Comparison of ENCODE assay signal across 8 mouse cellular contexts in the genomic region with DNA sequence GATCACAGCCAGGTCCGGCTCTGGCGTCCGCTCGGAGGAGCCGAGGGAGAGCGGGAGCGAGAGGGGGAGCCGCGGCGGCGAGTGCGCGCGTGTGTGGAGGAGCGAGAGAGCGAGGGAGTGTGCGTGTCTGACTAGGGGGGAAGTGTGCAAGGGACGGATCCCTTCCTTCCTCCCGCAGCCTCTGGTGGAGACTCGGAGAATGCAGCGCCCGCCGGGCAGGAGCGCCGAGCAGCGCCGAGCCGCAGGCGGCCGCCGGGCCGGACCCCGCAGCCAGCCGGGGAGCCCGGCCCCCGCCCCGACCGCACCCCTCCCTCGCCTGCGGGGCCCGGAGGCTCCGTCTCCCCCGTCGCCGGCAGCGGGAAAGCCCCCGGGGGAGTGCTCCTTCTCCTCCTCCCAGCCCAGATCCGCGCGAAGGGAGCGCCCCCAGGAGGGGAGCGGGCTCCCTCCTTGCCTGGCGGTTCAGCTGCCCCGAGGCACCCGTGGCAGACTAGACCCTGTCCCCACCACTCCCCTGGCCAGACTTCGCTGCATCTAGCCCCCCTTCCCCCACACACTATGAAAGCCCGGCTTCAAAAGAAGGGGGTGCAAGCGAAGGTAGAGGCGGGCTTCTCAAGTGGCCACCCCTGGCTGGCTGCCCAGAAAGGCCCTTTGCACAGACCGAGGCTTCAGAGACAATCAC. TPM values are rescaled to one million over a fixed set of nuclear protein-coding genes. Genes with fewer than 3 reads are reported as not detected.
A peak's percentile ranks its signal among the peaks of the same experiment; 100 is the strongest.
DNase-seq lines count a peak whose midpoint lies in the region; TF ChIP-seq lines count a peak whose summit lies in the region.

A gene (minus strand): TSS at position 241 of the 679 bp plus-strand sequence.

- TF ChIP-seq EP300 in heart, adult 2 months (IDR thresholded peaks at IDR 0.05; ENCODE audit: insufficient read depth, low read depth, low read length): no peak

- peaks cover 47% of the 10 kb centered on the region for H3K4me1 ChIP-seq in embryonic facial prominence, embryonic 10.5 days
- H3K4me1 ChIP-seq in heart, adult 2 months (ENCODE audit: control insufficient read depth, insufficient read depth, low read length): no peaks in the 10 kb centered on the region
- peaks cover 42% of the 10 kb centered on the region for H3K4me1 ChIP-seq in limb, embryonic 10.5 days

- peak within 1 kb of the TSS; percentile 76 for H3K27ac ChIP-seq in embryonic facial prominence, embryonic 10.5 days (replicated peaks)
- H3K27ac ChIP-seq in heart, adult 2 months: no peak within 1 kb of the TSS
- peak within 1 kb of the TSS; percentile 78 for H3K27ac ChIP-seq in limb, embryonic 10.5 days

- WGBS in embryonic facial prominence, embryonic 10.5 days: under 1% methylated on average over 55 of the region's 60 CpGs
- under 1% methylated on average over 38 of the region's 60 CpGs for WGBS in heart, adult 2 months
- under 1% methylated on average over 58 of the region's 60 CpGs for WGBS in limb, embryonic 10.5 days

- H3K9ac ChIP-seq in heart, adult 2 months (ENCODE audit: low read depth, low read length): peak within 1 kb of the TSS; percentile 28

- H3K27me3 ChIP-seq in embryonic facial prominence, embryonic 10.5 days (replicated peaks; ENCODE audit: low read depth, poor library complexity, severe bottlenecking): peaks cover 100% of the 10 kb centered on the region
- peaks cover 10% of the 10 kb centered on the region for H3K27me3 ChIP-seq in heart, adult 2 months (ENCODE audit: control insufficient read depth, insufficient read depth, low read length)
- peaks cover 100% of the 10 kb centered on the region for H3K27me3 ChIP-seq in limb, embryonic 10.5 days (ENCODE audit: low read depth, poor library complexity, severe bottlenecking)

- no peaks in the 10 kb centered on the region for H3K9me3 ChIP-seq in embryonic facial prominence, embryonic 10.5 days
- H3K9me3 ChIP-seq in limb, embryonic 10.5 days (replicated peaks): no peaks in the 10 kb centered on the region

- TF ChIP-seq POLR2A in heart, adult 2 months (IDR thresholded peaks at IDR 0.05; ENCODE audit: insufficient read depth, low read depth, low read length): no peak

- peak within 1 kb of the TSS; percentile 67 for H3K4me3 ChIP-seq in embryonic facial prominence, embryonic 10.5 days
- H3K4me3 ChIP-seq in heart, adult 2 months: peak within 1 kb of the TSS; percentile 59
- peak within 1 kb of the TSS; percentile 64 for H3K4me3 ChIP-seq in limb, embryonic 10.5 days

- TF ChIP-seq CTCF in heart, adult 2 months (IDR thresholded peaks at IDR 0.05): peak; percentile 57

- DNase-seq in gastrocnemius, adult 18-20 months (ENCODE audit: low spot score): peak; percentile 26
- no peak for DNase-seq in gastrocnemius, postnatal 25 days
- peak; percentile 83 for DNase-seq in embryonic facial prominence, embryonic 10.5 days (ENCODE audit: low spot score)
- DNase-seq in heart, adult 2 months: peak; percentile 50 to 69
- peak; percentile 20 for DNase-seq in kidney, adult 9 months
- peak; percentile 81 for DNase-seq in limb, embryonic 10.5 days (ENCODE audit: low spot score)
- DNase-seq in mesoderm, embryonic 11.5 days (ENCODE audit: low read depth, low spot score): peak; percentile 78
- DNase-seq in right cerebral cortex, postnatal 25 days: peak; percentile 82

- no peaks in the 10 kb centered on the region for H3K79me2 ChIP-seq in heart, adult 2 months (replicated peaks; ENCODE audit: control insufficient read depth, insufficient read depth, low read length)

- intact Hi-C loops in heart, adult 2 months (cut with DNase I): loop anchor here (2.0 kb wide), 1 partner anchor 156 kb away; no protein-coding TSS in a partner anchor

- no peaks in the 10 kb centered on the region for H3K36me3 ChIP-seq in embryonic facial prominence, embryonic 10.5 days (replicated peaks)
- H3K36me3 ChIP-seq in heart, adult 2 months (ENCODE audit: control insufficient read depth, insufficient read depth, low read length): no peaks in the 10 kb centered on the region
- no peaks in the 10 kb centered on the region for H3K36me3 ChIP-seq in limb, embryonic 10.5 days

RNA-seq across cellular contexts. Expression of the gene that starts here (rescaled TPM):
- 1 to 10 TPM; 1.1 to 1.3 TPM for total RNA-seq in gastrocnemius, adult 18-20 months (2021)
- under 1 TPM; 0.08 to 0.18 TPM for total RNA-seq in gastrocnemius, postnatal 25 days (2021)
- polyA plus RNA-seq in embryonic facial prominence, embryonic 10.5 days (2016; fragmentation: Nextera tagmentation; extraction: Ambion mirVana): 0.91 and 1.1 TPM in 2 replicates
- total RNA-seq in heart, adult 2 months (2021): under 1 TPM; 0.50 to 0.65 TPM
- 0.76 and 1.0 TPM in 2 replicates for polyA plus RNA-seq in heart, adult 2 months (2012; rRNA removed)
- 0.46 and 0.94 TPM in 2 replicates for polyA plus RNA-seq in limb, embryonic 10.5 days (2016; fragmentation: Nextera tagmentation; extraction: Ambion mirVana)

Comparison
In these comparisons a context has a peak if more than half of its experiments do, and no peak if none do; other contexts are left out.
1. Peak in DNase-seq, H3K4me3 ChIP-seq and H3K27ac ChIP-seq in limb, embryonic 10.5 days; RNA of the gene not detected or under 1 TPM.